Mouse (Mus musculus) hindbrain, postnatal 0 days (tissue): ENCODE results near the gene Snx9. TPM values are rescaled to one million over a fixed set of nuclear protein-coding genes. Genes with fewer than 3 reads are reported as not detected.
A peak's percentile ranks its signal among the peaks of the same experiment; 100 is the strongest.

Experiments used
- ATAC-seq: fragments of 200-750 bp; cut with Nextera tagmentation; 2 replicates; pipeline ENCODE4 v1.8.0; 2017; ENCODE audit warnings: mild to moderate bottlenecking, moderate TSS enrichment, moderate library complexity
- DNase-seq: peaks from one replicate; pipeline ENCODE4 v3.0.0-alpha.2; 2015; ENCODE audit warnings: low spot score
- H3K27ac ChIP-seq: fragments of 300-500 bp; sonication (generic); 2 replicates; pipeline ENCODE4 v1.5.1; 2014; ENCODE audit warnings: mild to moderate bottlenecking
- H3K27me3 ChIP-seq: fragments of 300-500 bp; sonication (generic); 2 replicates; pipeline ENCODE4 v1.6.1; 2014; ENCODE audit warnings: low read length, mixed read lengths; ENCODE audit not compliant: insufficient read depth
- H3K36me3 ChIP-seq: fragments of 300-500 bp; sonication (generic); 2 replicates; pipeline ENCODE4 v1.6.1; 2014; ENCODE audit warnings: low read length, mixed read lengths; ENCODE audit not compliant: insufficient read depth
- H3K4me1 ChIP-seq: fragments of 300-500 bp; sonication (generic); 2 replicates; pipeline ENCODE4 v1.6.1; 2014; ENCODE audit warnings: antibody characterized with exemption, low read length, mixed read lengths; ENCODE audit not compliant: insufficient read depth
- H3K4me2 ChIP-seq: fragments of 300-500 bp; sonication (generic); 2 replicates; pipeline ENCODE4 v1.6.1; 2014; ENCODE audit warnings: low read depth, mild to moderate bottlenecking, low read length, moderate library complexity, mixed read lengths
- H3K4me3 ChIP-seq: fragments of 300-500 bp; sonication (generic); 2 replicates; pipeline ENCODE4 v1.5.1; 2014; ENCODE audit warnings: low read length
- H3K9ac ChIP-seq: fragments of 300-500 bp; sonication (generic); replicated peaks from 2 replicates; pipeline ENCODE4 v1.6.1; 2014; ENCODE audit warnings: mild to moderate bottlenecking, low read length, moderate library complexity, mixed read lengths
- H3K9me3 ChIP-seq: fragments of 300-500 bp; sonication (generic); 2 replicates; pipeline ENCODE4 v1.6.1; 2016; ENCODE audit warnings: low read length, mixed read lengths
- CTCF ChIP-seq: IDR thresholded peaks from 2 replicates; pipeline ENCODE4 v1.5.1; 2016; ENCODE audit warnings: antibody characterized with exemption, control low read depth, low read depth
- WGBS: fragments of 180-500 bp; shearing (Covaris S2); extraction: QIAGEN DNeasy Blood & Tissue Kit; methylation state at CpG from one replicate; pipeline ENCODE4 v1.1.7; 2014; 5-methylcytosine and 5-hydroxymethylcytosine counted together
- polyA plus RNA-seq: library from polyadenylated mRNA; unstranded; fragments of >200 nt; fragmentation: Nextera tagmentation; extraction: Ambion mirVana; gene quantifications from 2 replicates; pipeline ENCODE4 v1.2.1, GENCODE M21; 2015
- total RNA-seq: library from RNA; depleted of rRNA; stranded (reverse); fragments of >200 nt; gene quantifications from 2 replicates; pipeline ENCODE4 v1.2.3, GENCODE M21; 2014

Gene Snx9
- total and polyA plus RNA-seq, 2 experiments from 2014 or later: 7.0 to 12.5 TPM

GRCm38 (mm10) chr17:5850031-5850430, 8.9 kb downstream of the Snx9 start:
- no peak overlapping the region for H3K9ac ChIP-seq
- no peaks in the 10 kb centered on the region for H3K36me3 ChIP-seq
- no peak overlapping the region for H3K4me3 ChIP-seq
- WGBS: 88% methylated on average over 3 of the region's 3 CpGs
- no peaks in the 10 kb centered on the region for H3K27me3 ChIP-seq
- H3K27ac ChIP-seq: no peak overlapping the region
- TF ChIP-seq CTCF: no peak
- no peak for ATAC-seq
- 0 out of 2 replicates have a peak, but pooled peaks cover 5% of the 10 kb centered on the region for H3K4me1 ChIP-seq
- no peak for DNase-seq
- H3K4me2 ChIP-seq: peak overlapping the region; percentile 63; the same call in 1 of the 2 replicates
- H3K9me3 ChIP-seq: no peaks in the 10 kb centered on the region

GRCm38 (mm10) chr17:5850476-5850875, 9.3 kb downstream of the Snx9 start:
- H3K4me2 ChIP-seq: no peak overlapping the region
- no peaks in the 10 kb centered on the region for H3K27me3 ChIP-seq
- ATAC-seq (no peak), DNase-seq (no peak)
- H3K4me3 ChIP-seq: no peak overlapping the region
- H3K36me3 ChIP-seq: no peaks in the 10 kb centered on the region
- no peak overlapping the region for H3K27ac ChIP-seq
- 0 out of 2 replicates have a peak, but pooled peaks cover 5% of the 10 kb centered on the region for H3K4me1 ChIP-seq
- no peak for TF ChIP-seq CTCF
- H3K9ac ChIP-seq: no peak overlapping the region
- 92% methylated on average over 3 of the region's 3 CpGs for WGBS
- H3K9me3 ChIP-seq: no peaks in the 10 kb centered on the region

GRCm38 (mm10) chr17:5853936-5854335, 12.8 kb downstream of the Snx9 start:
- H3K27ac ChIP-seq: no peak overlapping the region
- no peaks in the 10 kb centered on the region for H3K9me3 ChIP-seq
- no peak overlapping the region for H3K9ac ChIP-seq
- ATAC-seq (no peak), DNase-seq (no peak)
- no peak overlapping the region for H3K4me3 ChIP-seq
- H3K27me3 ChIP-seq: no peaks in the 10 kb centered on the region
- H3K4me1 ChIP-seq: 0 out of 2 replicates have a peak, but pooled peaks cover 5% of the 10 kb centered on the region
- TF ChIP-seq CTCF: no peak
- no peaks in the 10 kb centered on the region for H3K36me3 ChIP-seq
- 95% methylated on average over 13 of the region's 13 CpGs for WGBS
- H3K4me2 ChIP-seq: no peak overlapping the region

GRCm38 (mm10) chr17:5855560-5855959, 14.4 kb downstream of the Snx9 start:
- DNase-seq (no peak), ATAC-seq (no peak)
- Histone ChIP-seq H3K27ac (no peak overlapping the region), H3K4me2 (no peak overlapping the region), H3K27me3 (no peaks in the 10 kb centered on the region), H3K4me1 (no peaks in the 10 kb centered on the region), H3K9ac (no peak overlapping the region), H3K9me3 (no peaks in the 10 kb centered on the region), H3K4me3 (no peak overlapping the region), H3K36me3 (no peaks in the 10 kb centered on the region)
- no peak for TF ChIP-seq CTCF

GRCm38 (mm10) chr17:5856426-5856825, 15.3 kb downstream of the Snx9 start:
- H3K27me3 ChIP-seq: no peaks in the 10 kb centered on the region
- H3K9me3 ChIP-seq: no peaks in the 10 kb centered on the region
- no peak overlapping the region for H3K4me3 ChIP-seq
- H3K27ac ChIP-seq: no peak overlapping the region
- ATAC-seq (no peak), DNase-seq (no peak)
- 94% methylated on average over 7 of the region's 7 CpGs for WGBS
- TF ChIP-seq CTCF: no peak
- H3K4me1 ChIP-seq: no peaks in the 10 kb centered on the region
- H3K4me2 ChIP-seq: no peak overlapping the region
- H3K36me3 ChIP-seq: no peaks in the 10 kb centered on the region
- H3K9ac ChIP-seq: no peak overlapping the region

- WGBS: 95% methylated on average over 11 of the region's 11 CpGs
- H3K27ac ChIP-seq: no peak overlapping the region
Observed at GRCm38 (mm10) chr17:5857206-5857605, 16.1 kb downstream of the Snx9 start.

GRCm38 (mm10) chr17:5858209-5858608, 17.1 kb downstream of the Snx9 start:
- WGBS: 49% methylated on average over 8 of the region's 8 CpGs
- H3K9me3 ChIP-seq: no peaks in the 10 kb centered on the region
- DNase-seq (peak; percentile 6), ATAC-seq (no peak)
- H3K9ac ChIP-seq: no peak overlapping the region
- no peak for TF ChIP-seq CTCF
- H3K36me3 ChIP-seq: no peaks in the 10 kb centered on the region
- H3K27me3 ChIP-seq: no peaks in the 10 kb centered on the region
- no peak overlapping the region for H3K27ac ChIP-seq
- H3K4me2 ChIP-seq: no peak overlapping the region
- H3K4me3 ChIP-seq: no peak overlapping the region
- 0 out of 2 replicates have a peak, but pooled peaks cover 3% of the 10 kb centered on the region for H3K4me1 ChIP-seq

More at GRCm38 (mm10) chr17:5857206-5857605, 16.1 kb downstream of the Snx9 start:
- no peak for TF ChIP-seq CTCF
- Histone ChIP-seq H3K4me3 (no peak overlapping the region), H3K9me3 (no peaks in the 10 kb centered on the region), H3K9ac (no peak overlapping the region), H3K36me3 (no peaks in the 10 kb centered on the region), H3K4me1 (0 out of 2 replicates have a peak, but pooled peaks cover 2% of the 10 kb centered on the region), H3K4me2 (no peak overlapping the region), H3K27me3 (no peaks in the 10 kb centered on the region)
- DNase-seq (no peak), ATAC-seq (no peak)
